Mouse (Mus musculus) E14TG2a.4 (cell line): Measurements from ENCODE around the gene Gm20388.

ENCODE experiments used
- CTCF ChIP-seq: conservative IDR thresholded peaks from 2 replicates; pipeline ENCODE4 v1.5.1; 2014; ENCODE audit warnings: low read length
- POU5F1 ChIP-seq: IDR thresholded peaks from 2 replicates; pipeline ENCODE4 v1.6.1; 2014; ENCODE audit warnings: low read length, borderline replicate concordance

- no peak for TF ChIP-seq CTCF
- TF ChIP-seq POU5F1 = no peak
Observed at GRCm38 (mm10) chr8:123199864-123200263, 3289.2 kb downstream of the Gm20388 start.
